Mouse (Mus musculus) myocyte (in vitro differentiated cells): ENCODE results near the gene Zfp592.

Experiments used
- E2F4 ChIP-seq: IDR thresholded peaks from one replicate; pipeline ENCODE4 v1.6.1; 2011; ENCODE audit warnings: mild to moderate bottlenecking, control low read depth, moderate library complexity; ENCODE audit not compliant: insufficient read depth
- MAX ChIP-seq: IDR thresholded peaks from one replicate; pipeline ENCODE4 v1.6.1; 2011; ENCODE audit warnings: low read depth, mild to moderate bottlenecking, control low read depth
- MYOD1 ChIP-seq, 3 experiments: IDR thresholded peaks; one replicate each; pipeline ENCODE4 v1.6.1; 2011; ENCODE audit warnings: control low read depth in 2 of 3, low read depth in 2 of 3, mild to moderate bottlenecking in 2 of 3, moderate library complexity in 1 of 3; ENCODE audit not compliant: insufficient read length in 2 of 3, control insufficient read depth in 1 of 3
- POLR2A ChIP-seq: IDR thresholded peaks from one replicate; pipeline ENCODE4 v1.6.1; 2011; ENCODE audit warnings: low read depth, mild to moderate bottlenecking, control low read depth, moderate library complexity; ENCODE audit not compliant: insufficient read length
- REST ChIP-seq: IDR thresholded peaks from one replicate; pipeline ENCODE4 v1.6.1; 2011; ENCODE audit warnings: mild to moderate bottlenecking, control low read depth, moderate library complexity; ENCODE audit not compliant: insufficient read depth, insufficient read length
- SRF ChIP-seq: IDR thresholded peaks from one replicate; pipeline ENCODE4 v1.6.1; 2011; ENCODE audit warnings: low read depth; ENCODE audit not compliant: control insufficient read depth, insufficient read length
- TCF12 ChIP-seq: IDR thresholded peaks from one replicate; pipeline ENCODE4 v1.6.1; 2011; ENCODE audit warnings: mild to moderate bottlenecking, control low read depth; ENCODE audit not compliant: poor library complexity, insufficient read depth, severe bottlenecking
- TCF3 ChIP-seq: IDR thresholded peaks from one replicate; pipeline ENCODE4 v1.6.1; 2011; ENCODE audit warnings: low read depth, control low read depth; ENCODE audit not compliant: insufficient read length
- USF1 ChIP-seq: IDR thresholded peaks from one replicate; pipeline ENCODE4 v1.6.1; 2011; ENCODE audit warnings: low read depth, mild to moderate bottlenecking, control low read depth, moderate library complexity

- no peak for TF ChIP-seq TCF12
- no peak for TF ChIP-seq E2F4
- no peak for TF ChIP-seq USF1
- TF ChIP-seq POLR2A = no peak
- TF ChIP-seq MYOD1 (IDR thresholded peaks at IDR 0.05; ENCODE audit: control insufficient read depth in 1 of 3, insufficient read length in 2 of 3, low read depth in 2 of 3) = no peak
- TF ChIP-seq SRF = no peak
- no peak for TF ChIP-seq TCF3
- TF ChIP-seq MAX = no peak
- TF ChIP-seq REST = no peak
Observed at GRCm38 (mm10) chr7:81004556-81005079, 11.1 kb downstream of the Zfp592 start.
